Mouse (Mus musculus) kidney, embryonic 15.5 days (tissue): ENCODE results near the gene Ehd2. TPM values are rescaled to one million over a fixed set of nuclear protein-coding genes. Genes with fewer than 3 reads are reported as not detected.
A peak's percentile ranks its signal among the peaks of the same experiment; 100 is the strongest.

Experiments
- ATAC-seq: fragments of 200-750 bp; cut with Nextera tagmentation; replicated peaks from 2 replicates; pipeline ENCODE4 v1.8.0; 2017; ENCODE audit warnings: moderate TSS enrichment; ENCODE audit not compliant: low FRiP score
- H3K27ac ChIP-seq: fragments of 300-500 bp; sonication (generic); 2 replicates; pipeline ENCODE4 v1.5.1; 2015; ENCODE audit warnings: mild to moderate bottlenecking, inconsistent platforms
- H3K27me3 ChIP-seq: fragments of 300-500 bp; sonication (generic); 2 replicates; pipeline ENCODE4 v1.6.1; 2015; ENCODE audit warnings: inconsistent platforms
- H3K36me3 ChIP-seq: fragments of 300-500 bp; sonication (generic); 2 replicates; pipeline ENCODE4 v1.6.1; 2015; ENCODE audit warnings: inconsistent platforms
- H3K4me1 ChIP-seq: fragments of 300-500 bp; sonication (generic); 2 replicates; pipeline ENCODE4 v1.6.1; 2015; ENCODE audit warnings: inconsistent platforms
- H3K4me2 ChIP-seq: fragments of 300-500 bp; sonication (generic); 2 replicates; pipeline ENCODE4 v1.6.1; 2015; ENCODE audit warnings: moderate library complexity, mild to moderate bottlenecking, inconsistent platforms
- H3K4me3 ChIP-seq: fragments of 300-500 bp; sonication (generic); replicated peaks from 2 replicates; pipeline ENCODE4 v1.5.1; 2015; ENCODE audit warnings: mild to moderate bottlenecking, inconsistent platforms
- H3K9ac ChIP-seq: fragments of 300-500 bp; sonication (generic); 2 replicates; pipeline ENCODE4 v1.6.1; 2015; ENCODE audit warnings: mild to moderate bottlenecking, inconsistent platforms
- H3K9me3 ChIP-seq: fragments of 300-500 bp; sonication (generic); replicated peaks from 2 replicates; pipeline ENCODE4 v1.6.1; 2016; ENCODE audit warnings: inconsistent platforms
- WGBS: fragments of 180-500 bp; shearing (Covaris S2); methylation state at CpG from one replicate; pipeline ENCODE4 v1.1.7; 2015; ENCODE audit warnings: mixed read lengths; 5-methylcytosine and 5-hydroxymethylcytosine counted together
- polyA plus RNA-seq: library from polyadenylated mRNA; unstranded; fragments of >200 nt; fragmentation: Nextera tagmentation; extraction: Ambion mirVana; gene quantifications from 2 replicates; pipeline ENCODE4 v1.2.1, GENCODE M21; 2015

Gene Ehd2
- polyA plus RNA-seq, 1 experiment from 2014 or later: 39.4 TPM

DNA sequence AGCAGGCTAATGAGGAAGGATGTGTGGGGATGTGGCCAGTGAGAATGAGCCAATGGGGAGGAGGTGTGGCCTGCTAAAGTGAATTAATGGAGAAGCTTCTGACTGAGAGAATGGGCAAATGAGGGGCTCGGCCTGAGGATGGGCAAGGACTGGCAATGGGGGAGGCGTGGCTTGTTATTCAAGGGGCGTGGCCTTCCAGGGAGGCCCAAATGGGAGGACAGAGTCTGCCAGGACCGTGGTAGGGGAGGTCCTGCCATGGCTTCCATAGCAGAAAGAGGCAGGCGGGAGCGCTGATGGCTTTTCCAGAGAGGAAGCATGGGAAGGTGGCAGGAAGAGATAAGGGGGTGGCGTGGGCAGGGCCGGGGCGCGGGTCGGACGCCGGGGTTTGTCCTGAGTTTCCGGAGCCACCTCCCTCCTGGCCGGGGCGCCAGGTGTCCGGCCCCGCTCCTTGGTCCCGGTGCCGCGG lies 12.4 kb downstream of the Ehd2 start:
- Histone ChIP-seq H3K27ac (peak overlapping the region; percentile 60), H3K9me3 (0 out of 2 replicates have a peak, but pooled peaks cover 4% of the 10 kb centered on the region)
- 3% methylated on average over 21 of the region's 21 CpGs for WGBS

DNA sequence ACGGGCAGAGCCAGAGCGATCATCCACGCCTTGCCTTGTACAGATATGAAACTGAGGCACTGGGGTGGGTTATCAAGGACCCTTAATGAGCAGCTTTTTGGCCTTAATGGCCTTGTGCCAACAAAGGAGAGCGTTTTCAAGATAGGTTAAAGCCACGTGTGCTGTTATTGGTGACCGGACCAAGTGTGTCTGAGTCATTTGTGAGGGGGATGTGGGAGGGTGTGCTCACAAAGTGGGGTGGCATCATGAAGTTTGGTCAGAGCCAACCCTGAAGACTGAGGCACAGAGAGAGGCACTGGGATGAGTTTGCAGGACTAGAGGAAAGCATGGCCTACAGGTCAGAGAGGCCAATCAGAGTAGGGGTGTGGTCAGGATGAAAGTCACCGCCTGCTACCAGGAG lies 12.9 kb downstream of the Ehd2 start:
- 0 out of 2 replicates have a peak, but pooled peaks cover 4% of the 10 kb centered on the region for H3K9me3 ChIP-seq
- no peak for ATAC-seq
- 0 out of 2 replicates have a peak overlapping the region, but pooled peaks have one; percentile 60 for H3K27ac ChIP-seq
- no peak overlapping the region for H3K4me3 ChIP-seq
- WGBS: 93% methylated on average over 7 of the region's 7 CpGs
- no peaks in the 10 kb centered on the region for H3K27me3 ChIP-seq
- H3K4me1 ChIP-seq: peaks cover 17% of the 10 kb centered on the region
- H3K36me3 ChIP-seq: peaks cover 53% of the 10 kb centered on the region
- H3K4me2 ChIP-seq: no peak overlapping the region
- no peak overlapping the region for H3K9ac ChIP-seq

More for the DNA sequence above, 12.4 kb downstream of the Ehd2 start:
- H3K27me3 ChIP-seq: no peaks in the 10 kb centered on the region
- peaks cover 17% of the 10 kb centered on the region for H3K4me1 ChIP-seq
- peak overlapping the region; percentile 66 for H3K4me2 ChIP-seq
- H3K4me3 ChIP-seq: peak overlapping the region; percentile 37
- H3K9ac ChIP-seq: peak overlapping the region; percentile 31
- peak; percentile 77 for ATAC-seq
- H3K36me3 ChIP-seq: peaks cover 50% of the 10 kb centered on the region

DNA sequence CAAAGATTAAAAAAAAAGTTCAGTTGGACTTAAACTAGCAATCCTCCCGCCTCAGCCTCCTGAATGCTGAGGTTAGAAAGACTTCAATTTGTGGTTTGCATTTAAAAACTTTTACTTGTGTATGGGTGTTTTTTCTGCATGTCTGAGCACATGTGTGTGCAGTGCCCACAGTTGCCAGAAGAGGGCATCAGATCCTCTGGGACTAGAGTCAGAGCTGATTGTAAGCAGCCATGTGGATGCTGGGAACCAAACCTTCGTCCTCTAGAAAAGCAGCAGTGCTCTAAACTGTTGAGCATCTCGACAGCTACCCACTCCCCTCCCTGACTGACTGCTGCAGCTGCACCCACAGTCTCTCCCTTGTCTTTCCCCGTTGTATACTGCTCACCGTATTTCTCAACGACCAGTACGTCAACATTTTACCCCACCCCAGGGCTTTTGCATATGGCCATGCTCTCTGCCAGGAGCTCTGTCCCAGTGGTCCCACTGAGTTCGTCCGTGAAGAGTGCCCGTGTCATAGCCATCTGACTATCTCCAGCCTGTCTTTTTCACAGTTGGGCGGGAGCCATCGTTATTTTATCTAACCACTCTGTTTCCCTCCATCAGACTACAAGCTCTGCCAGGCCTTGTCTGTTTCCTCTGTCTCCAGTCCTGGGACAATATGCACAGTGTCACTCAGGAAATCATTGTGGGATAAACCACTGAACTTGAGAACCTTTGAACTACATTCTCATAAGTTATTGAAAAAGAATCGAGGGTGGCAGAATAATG lies 13.9 kb downstream of the Ehd2 start:
- Histone ChIP-seq H3K9ac (no peak overlapping the region), H3K36me3 (peaks cover 48% of the 10 kb centered on the region), H3K27me3 (no peaks in the 10 kb centered on the region), H3K9me3 (0 out of 2 replicates have a peak, but pooled peaks cover 4% of the 10 kb centered on the region), H3K4me1 (peaks cover 24% of the 10 kb centered on the region), H3K4me3 (no peak overlapping the region), H3K4me2 (no peak overlapping the region), H3K27ac (no peak overlapping the region)
- 93% methylated on average over 13 of the region's 13 CpGs for WGBS
- no peak for ATAC-seq

DNA sequence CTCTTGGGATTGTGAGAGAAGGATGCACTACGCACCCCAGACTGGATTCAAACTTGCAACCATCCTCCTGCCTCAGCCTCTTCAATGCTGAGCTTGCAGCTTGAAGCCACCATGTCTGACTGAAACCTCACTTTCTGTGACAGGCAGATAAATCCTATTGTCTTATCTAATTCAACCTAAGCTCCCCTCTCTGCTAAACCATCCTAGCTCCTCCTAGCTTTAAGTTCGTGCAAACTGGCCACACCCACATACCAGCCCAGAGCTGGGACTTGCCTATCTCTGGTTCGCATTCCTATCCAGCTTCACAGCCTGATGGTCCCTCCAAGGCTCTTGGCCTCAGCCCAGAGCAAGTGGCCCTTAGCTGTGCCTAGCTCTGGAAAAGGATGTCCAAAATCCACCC lies 15.0 kb downstream of the Ehd2 start:
- no peaks in the 10 kb centered on the region for H3K27me3 ChIP-seq
- H3K9ac ChIP-seq: no peak overlapping the region
- no peak overlapping the region for H3K4me2 ChIP-seq
- 0 out of 2 replicates have a peak, but pooled peaks cover 4% of the 10 kb centered on the region for H3K9me3 ChIP-seq
- no peak overlapping the region for H3K4me3 ChIP-seq
- ATAC-seq: no peak
- H3K36me3 ChIP-seq: peaks cover 42% of the 10 kb centered on the region
- peaks cover 32% of the 10 kb centered on the region for H3K4me1 ChIP-seq
- H3K27ac ChIP-seq: no peak overlapping the region
- WGBS: 78% methylated on average over 3 of the region's 3 CpGs

DNA sequence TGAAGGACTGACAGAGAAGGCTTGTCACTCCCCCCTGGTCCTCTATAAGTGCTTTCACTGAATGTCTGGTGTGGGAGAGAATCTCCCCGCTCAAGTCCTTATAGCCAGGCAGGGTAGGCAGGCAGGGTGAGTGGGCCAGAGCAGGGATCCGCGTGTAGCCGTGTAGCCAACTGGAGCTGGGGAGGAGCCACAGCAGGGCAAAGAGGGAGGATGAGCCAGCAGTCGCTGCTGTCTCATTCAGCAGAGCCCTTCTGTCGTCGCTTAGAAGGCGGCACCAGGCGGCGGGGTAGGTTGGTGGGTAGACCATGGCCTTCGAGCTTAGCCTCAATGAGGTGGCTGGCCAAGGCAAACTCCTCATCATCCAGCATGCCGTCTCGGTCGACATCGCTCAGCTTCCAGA lies 17.4 kb downstream of the Ehd2 start:
- 87% methylated on average over 15 of the region's 15 CpGs for WGBS
- Histone ChIP-seq H3K4me3 (no peak overlapping the region), H3K27me3 (no peaks in the 10 kb centered on the region), H3K4me1 (peaks cover 28% of the 10 kb centered on the region), H3K36me3 (peaks cover 32% of the 10 kb centered on the region), H3K27ac (no peak overlapping the region), H3K9ac (no peak overlapping the region), H3K4me2 (no peak overlapping the region), H3K9me3 (0 out of 2 replicates have a peak, but pooled peaks cover 4% of the 10 kb centered on the region)
- ATAC-seq: no peak

DNA sequence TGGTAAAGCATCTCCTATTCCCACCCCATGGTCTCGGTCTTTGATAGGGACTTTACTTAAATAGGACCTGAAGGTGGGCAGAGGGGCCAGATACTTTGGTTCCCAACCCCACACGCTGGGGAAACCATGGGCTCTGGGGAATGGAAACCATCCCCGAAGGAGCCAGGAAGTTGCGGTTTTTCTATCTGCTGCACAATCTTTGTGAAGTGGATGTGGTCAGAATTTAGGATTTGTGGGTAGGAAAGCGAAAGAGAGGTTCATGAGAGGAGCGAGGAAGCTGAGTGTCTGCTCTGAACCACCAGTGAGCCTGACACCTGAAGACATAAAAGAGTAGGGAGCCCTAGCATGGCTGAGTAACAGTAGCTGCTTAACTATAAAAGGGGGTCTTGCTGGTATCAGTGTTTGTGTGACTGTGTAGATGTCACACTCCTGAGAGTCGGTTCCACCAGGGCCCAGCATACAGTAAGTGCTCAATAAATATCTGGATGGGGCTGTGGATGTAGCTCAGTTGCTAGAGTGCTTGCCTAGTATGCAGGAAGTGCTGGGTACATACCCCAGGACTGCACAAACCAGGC lies 18.1 kb downstream of the Ehd2 start:
- H3K27ac ChIP-seq: peak overlapping the region; percentile 67
- 79% methylated on average over 7 of the region's 7 CpGs for WGBS
- H3K36me3 ChIP-seq: peaks cover 34% of the 10 kb centered on the region
- peak overlapping the region; percentile 65 for H3K4me2 ChIP-seq
- H3K4me3 ChIP-seq: no peak overlapping the region
- H3K9ac ChIP-seq: no peak overlapping the region
- 0 out of 2 replicates have a peak, but pooled peaks cover 4% of the 10 kb centered on the region for H3K9me3 ChIP-seq
- H3K27me3 ChIP-seq: no peaks in the 10 kb centered on the region
- peaks cover 29% of the 10 kb centered on the region for H3K4me1 ChIP-seq
- no peak for ATAC-seq

DNA sequence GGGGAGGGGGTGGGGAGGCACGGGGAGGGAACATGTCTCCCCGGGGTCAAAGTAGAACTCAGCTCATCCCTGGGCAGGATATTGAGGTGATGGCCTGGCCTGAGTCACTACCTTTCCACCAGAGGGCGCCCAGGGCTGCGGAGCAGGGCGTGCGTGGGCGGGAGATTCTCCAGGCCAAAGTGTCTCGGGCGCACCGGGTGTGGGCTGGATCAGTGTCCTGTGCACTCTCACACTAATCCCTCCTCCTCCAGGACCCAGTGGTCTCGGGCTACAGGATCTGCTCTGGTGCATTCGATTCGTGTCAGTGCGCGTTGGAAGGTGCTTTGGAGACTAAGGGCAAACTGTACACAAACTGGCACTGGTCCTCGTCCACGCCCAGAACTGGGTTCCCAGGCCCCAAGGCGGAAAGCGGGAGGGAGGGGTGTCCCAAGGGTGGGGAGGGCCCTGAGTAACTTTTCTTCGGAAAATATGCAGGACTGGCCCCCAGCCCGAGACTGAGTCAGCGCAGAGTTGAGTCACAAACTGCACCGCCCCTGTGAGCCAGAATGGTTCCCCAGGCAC lies 18.9 kb downstream of the Ehd2 start:
- Histone ChIP-seq H3K4me3 (peak overlapping the region; percentile 33), H3K9me3 (0 out of 2 replicates have a peak, but pooled peaks cover 2% of the 10 kb centered on the region), H3K27me3 (no peaks in the 10 kb centered on the region), H3K4me2 (peak overlapping the region; percentile 65), H3K4me1 (peaks cover 32% of the 10 kb centered on the region), H3K9ac (peak overlapping the region; percentile 29; the same call in 1 of the 2 replicates), H3K27ac (peak overlapping the region; percentile 67), H3K36me3 (peaks cover 36% of the 10 kb centered on the region)
- peak; percentile 82 for ATAC-seq
- WGBS: 2% methylated on average over 23 of the region's 23 CpGs

DNA sequence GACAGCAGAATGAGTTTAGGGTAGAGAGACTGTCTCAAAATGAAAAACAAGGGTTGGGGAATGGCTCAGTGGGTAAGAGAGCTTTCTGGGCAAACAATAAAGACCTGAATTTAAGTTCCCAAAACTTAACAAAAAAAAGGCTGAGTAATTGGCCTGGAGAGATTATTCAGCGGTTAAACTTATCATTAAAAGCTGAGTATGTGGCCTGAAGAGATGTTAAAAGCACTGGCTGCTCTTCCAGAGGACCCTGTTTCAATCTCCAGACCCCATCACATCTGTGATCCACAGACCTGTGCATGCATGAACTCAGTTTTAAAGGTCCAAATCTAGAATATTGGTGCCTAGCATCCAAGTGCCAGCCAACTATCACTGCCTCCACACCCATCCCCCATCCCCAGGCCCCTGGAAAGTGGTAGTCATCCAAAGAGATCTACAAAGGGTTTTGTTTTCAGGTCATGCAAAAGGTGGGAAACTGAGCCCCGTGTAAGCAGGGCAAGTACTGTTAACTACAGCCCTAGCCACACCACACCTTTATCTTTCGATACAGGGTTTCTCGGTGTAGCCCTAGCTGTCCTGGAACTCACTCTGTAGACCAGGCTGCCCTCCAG lies 19.6 kb downstream of the Ehd2 start:
- Histone ChIP-seq H3K27ac (peak overlapping the region; percentile 67; the same call in 1 of the 2 replicates), H3K4me2 (peak overlapping the region; percentile 65), H3K27me3 (no peaks in the 10 kb centered on the region), H3K36me3 (peaks cover 38% of the 10 kb centered on the region), H3K4me1 (peaks cover 32% of the 10 kb centered on the region), H3K9ac (0 out of 2 replicates have a peak overlapping the region, but pooled peaks have one; percentile 29), H3K4me3 (peak overlapping the region; percentile 33; the same call in 1 of the 2 replicates), H3K9me3 (no peaks in the 10 kb centered on the region)
- WGBS: 47% methylated on average over 4 of the region's 4 CpGs
- no peak; the same call in 1 of the 2 replicates for ATAC-seq

DNA sequence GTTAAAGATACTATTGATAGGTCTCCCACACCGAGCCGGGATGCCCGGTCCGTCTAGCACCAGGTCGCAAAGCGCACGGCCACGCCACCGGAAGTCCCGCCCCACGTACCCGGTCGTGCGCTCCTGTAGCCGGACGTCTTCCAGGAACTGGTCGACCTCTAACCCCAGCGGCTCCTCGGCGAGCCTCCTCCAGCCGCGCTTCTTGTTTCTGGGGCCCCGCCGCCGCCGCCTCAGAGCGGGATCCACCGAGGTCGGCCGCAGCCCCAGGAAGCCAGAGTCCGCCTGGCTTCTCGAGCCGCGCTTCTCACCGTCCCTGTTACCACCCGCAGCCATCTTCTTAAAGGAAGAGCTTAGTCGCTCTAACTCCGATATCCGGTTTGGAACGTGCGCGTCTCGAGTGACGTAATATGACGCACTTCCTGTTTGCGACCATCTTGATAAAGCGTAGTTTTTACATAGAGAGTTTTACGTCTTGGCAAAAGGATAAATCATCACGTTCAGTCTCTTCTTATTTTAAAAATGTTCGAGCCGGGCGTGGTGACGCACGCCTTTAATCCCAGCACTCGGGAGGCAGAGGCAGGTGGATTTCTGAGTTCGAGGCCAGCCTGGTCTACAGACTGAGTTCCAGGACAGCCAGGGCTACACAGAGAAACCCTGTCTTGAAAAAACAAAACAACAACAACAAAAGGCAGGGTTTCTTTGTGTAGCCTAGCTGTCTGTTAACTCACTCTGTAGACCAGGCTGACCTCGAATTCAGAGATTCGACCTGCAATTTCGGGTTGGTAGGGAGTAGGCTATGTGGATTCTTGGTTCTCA lies 21.4 kb downstream of the Ehd2 start, which contains the start of gene Nop53:
Gene Nop53, minus strand, starts transcription at position 354 of the 816 bp plus-strand sequence.
- no peaks in the 10 kb centered on the region for H3K9me3 ChIP-seq
- peak within 1 kb of the TSS; percentile 85 for H3K9ac ChIP-seq
- peak within 1 kb of the TSS; percentile 90 for H3K4me3 ChIP-seq
- H3K27me3 ChIP-seq: no peaks in the 10 kb centered on the region
- H3K27ac ChIP-seq: peak within 1 kb of the TSS; percentile 98
- peak; percentile 91 for ATAC-seq
- peaks cover 32% of the 10 kb centered on the region for H3K4me1 ChIP-seq
- peak within 1 kb of the TSS; percentile 71 for H3K4me2 ChIP-seq
- WGBS: 2% methylated on average over 59 of the region's 59 CpGs
- H3K36me3 ChIP-seq: peaks cover 48% of the 10 kb centered on the region

DNA sequence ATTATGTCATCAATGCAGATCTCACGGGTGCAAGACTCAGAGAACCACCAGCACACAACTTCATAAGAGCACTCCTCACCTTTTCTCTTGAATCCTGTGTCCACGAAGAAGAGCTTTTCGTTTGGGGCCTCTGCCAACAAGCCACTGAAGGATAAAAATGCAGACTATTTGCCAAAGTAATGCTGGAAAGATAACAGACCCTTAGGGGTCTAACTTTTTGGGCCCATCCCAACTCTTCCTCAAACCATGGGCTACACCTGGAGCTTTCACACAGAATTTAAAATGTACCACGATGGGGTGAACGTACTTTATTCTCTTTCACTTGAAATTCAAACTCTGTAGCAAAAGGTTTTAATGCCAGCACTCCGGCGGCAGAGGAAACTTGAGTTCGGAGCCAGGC lies 22.2 kb downstream of the Ehd2 start:
- Histone ChIP-seq H3K9me3 (no peaks in the 10 kb centered on the region), H3K27me3 (no peaks in the 10 kb centered on the region), H3K4me1 (peaks cover 32% of the 10 kb centered on the region), H3K4me3 (peak overlapping the region; percentile 90), H3K36me3 (peaks cover 52% of the 10 kb centered on the region), H3K27ac (peak overlapping the region; percentile 98; the same call in 1 of the 2 replicates), H3K4me2 (peak overlapping the region; percentile 71), H3K9ac (peak overlapping the region; percentile 85)
- WGBS: 5% methylated on average over 8 of the region's 8 CpGs
- ATAC-seq: no peak

DNA sequence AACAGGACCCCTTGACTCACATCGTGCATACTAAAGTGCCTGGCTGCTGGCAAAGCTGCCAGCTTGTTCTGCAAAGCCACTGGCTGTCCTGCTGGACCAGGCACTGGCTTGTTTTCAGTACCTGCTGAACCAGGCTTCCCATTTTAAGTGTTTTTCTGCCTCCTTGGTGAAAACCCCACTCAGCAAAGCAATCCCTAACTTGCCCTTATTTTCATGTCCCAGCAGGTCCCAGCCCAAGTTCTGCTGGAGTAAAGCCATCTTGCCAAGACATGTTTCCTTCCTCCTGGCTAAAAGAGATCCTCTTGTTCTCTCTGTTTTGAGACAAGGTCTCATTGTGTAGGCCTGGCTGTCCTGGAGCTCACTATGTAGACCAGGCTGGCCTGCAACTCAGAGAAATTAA lies 23.1 kb downstream of the Ehd2 start:
- 88% methylated on average over 1 of the region's 1 CpGs for WGBS
- Histone ChIP-seq H3K9me3 (no peaks in the 10 kb centered on the region), H3K4me1 (peaks cover 32% of the 10 kb centered on the region), H3K4me2 (peak overlapping the region; percentile 71; the same call in 1 of the 2 replicates), H3K9ac (no peak overlapping the region), H3K27me3 (no peaks in the 10 kb centered on the region), H3K27ac (no peak overlapping the region), H3K36me3 (peaks cover 52% of the 10 kb centered on the region), H3K4me3 (peak overlapping the region; percentile 90; the same call in 1 of the 2 replicates)
- ATAC-seq: no peak
